Mouse (Mus musculus) thymus, postnatal 14 days (tissue): ENCODE measurements around the gene Fam184a.

Experiments used
- DNase-seq: peaks from one replicate; pipeline ENCODE4 v3.0.0; 2021

Gene Fam184a

DNA sequence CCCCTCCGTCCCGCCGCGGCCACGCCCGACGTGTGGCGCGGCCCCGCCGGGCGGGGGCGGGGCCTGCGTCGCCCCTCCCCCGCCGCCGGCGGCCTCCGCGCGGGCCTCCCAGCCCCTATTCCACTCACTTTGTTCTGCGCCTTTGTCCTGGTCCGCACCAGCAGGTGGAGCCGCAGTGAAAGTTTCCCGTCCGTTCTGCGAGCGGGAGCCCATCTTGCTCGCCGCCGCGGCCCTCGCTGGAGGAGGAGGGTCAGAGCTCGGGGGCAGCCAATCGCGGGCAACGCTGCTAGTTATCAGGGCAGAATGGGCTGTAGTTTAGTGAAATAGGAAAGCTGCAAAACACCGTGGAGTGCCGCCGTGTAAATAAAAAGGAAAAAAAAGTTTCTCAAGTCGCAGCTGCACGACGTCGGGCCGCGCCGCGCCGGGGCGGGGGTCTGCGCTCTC, 154.2 kb downstream of the Fam184a start, which contains the start of gene Asf1a:
Asf1a (plus strand) TSS at position 81 of the 444 bp plus-strand sequence.
- DNase-seq, result peak; percentile 97

DNA sequence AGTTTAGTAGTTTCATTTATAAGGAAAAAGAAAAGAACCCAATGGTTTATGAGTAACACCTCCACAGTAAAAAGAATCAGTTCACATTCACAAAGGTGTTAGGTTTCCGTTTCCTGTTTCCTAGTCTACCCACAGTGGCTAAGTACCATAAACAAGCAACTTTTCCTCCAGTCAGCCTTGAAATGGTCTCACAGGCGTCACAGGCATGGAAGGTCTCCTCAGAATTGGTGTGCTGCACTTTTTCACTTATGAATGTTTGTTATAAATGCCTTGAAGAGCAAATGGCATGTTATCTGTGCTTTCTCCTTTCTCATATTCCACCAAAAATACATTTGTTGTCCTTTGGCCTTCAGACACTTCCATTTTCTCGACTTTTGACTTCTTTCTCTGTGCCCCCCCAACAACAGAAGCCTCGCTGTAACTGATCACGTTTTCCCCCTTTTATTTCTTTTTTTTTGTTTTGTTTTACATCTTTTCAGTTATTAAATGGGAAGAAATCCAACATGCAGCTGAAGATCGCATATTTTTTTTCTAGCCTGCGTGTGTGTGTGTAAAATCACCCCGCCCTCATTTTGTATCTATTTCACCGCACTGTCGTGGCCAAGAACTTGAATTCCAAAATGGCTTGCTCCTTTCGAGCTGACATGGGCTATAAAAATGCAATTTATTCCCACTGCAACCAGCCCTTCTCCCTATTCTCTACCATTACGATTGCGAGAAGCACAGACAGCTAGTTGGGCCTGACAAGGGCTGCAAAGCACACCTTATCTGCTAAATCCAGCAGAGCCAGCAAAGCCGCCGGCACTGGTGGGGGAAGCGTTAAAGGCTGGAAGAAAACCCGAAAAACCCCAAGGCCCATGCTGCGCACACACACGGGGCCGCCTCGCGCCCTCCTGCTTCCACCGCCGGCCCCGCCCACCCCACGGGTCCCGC, 154.9 kb downstream of the Fam184a start:
- DNase-seq, result peak; percentile 33

DNA sequence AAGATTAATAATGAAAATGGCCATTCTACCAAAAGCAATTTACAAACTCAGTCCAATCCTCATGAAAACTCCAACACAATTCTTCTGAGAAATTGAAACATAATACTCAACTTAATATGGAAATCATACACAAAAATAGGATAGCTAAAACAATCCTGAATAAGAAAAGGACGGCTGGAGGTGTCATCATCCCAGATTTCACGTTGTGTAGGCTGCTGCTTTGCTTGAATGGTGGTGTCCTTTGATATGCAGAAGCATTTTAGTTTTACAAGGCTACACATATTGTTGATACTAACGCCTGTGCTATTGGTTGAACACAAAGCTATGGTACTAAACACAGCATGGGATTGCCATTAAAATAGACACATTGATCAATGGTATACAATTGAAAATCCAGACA, 165.1 kb downstream of the Fam184a start:
- DNase-seq, result no peak
